Mouse (Mus musculus): ENCODE measurements at regions not wholly inside any gene's neighbourhood (a gene's known extent, or its start where the extent isn't known, plus 50 kb on each side); places are given as distances from the start of the nearest gene placed in this dataset.

DNA sequence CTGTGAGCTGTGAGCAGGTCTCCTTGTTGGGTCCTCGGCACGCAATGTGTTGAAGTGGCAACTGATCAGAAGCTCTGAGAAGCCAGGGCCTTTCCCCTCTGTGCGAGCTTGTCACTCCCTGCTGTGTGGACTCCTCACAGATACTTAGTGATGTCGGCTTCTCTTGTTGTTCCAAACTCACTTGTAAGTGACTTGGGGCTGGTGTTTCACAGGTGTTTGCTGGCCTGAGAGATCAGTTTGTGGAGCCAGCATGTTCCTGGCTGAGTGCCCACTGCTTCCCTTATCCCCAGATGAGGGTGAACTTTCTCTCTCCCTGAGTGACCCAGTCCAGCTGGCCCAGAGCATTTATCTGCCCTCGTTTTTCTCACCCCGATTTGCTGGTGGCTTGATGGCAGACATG is 247.8 kb upstream of the Kcnab2 start:
- H3K9me3 ChIP-seq (ENCODE audit: control insufficient read depth, low read length): no peaks in the 10 kb centered on the region
- no peaks in the 10 kb centered on the region for H3K27me3 ChIP-seq (ENCODE audit: control insufficient read depth, insufficient read depth, low read length)
- WGBS: 43% methylated on average over 6 of the region's 6 CpGs
- ATAC-seq (ENCODE audit: insufficient number of reproducible peaks, low FRiP score, low TSS enrichment, low read depth) (no peak), DNase-seq (ENCODE audit: low spot score) (peak; percentile 22)
- H3K4me3 ChIP-seq (ENCODE audit: low read depth, low read length): no peak overlapping the region
- no peak overlapping the region for H3K4me2 ChIP-seq (ENCODE audit: low read depth, severe bottlenecking)
- no peak overlapping the region for H3K27ac ChIP-seq (replicated peaks; ENCODE audit: low read depth, low read length)
- H3K9ac ChIP-seq (ENCODE audit: low read length): no peak overlapping the region
- peaks cover 5% of the 10 kb centered on the region; the same call in 1 of the 2 replicates for H3K4me1 ChIP-seq (ENCODE audit: control insufficient read depth, insufficient read depth, low read length)
- H3K36me3 ChIP-seq (ENCODE audit: control insufficient read depth, insufficient read depth, low read length): no peaks in the 10 kb centered on the region

DNA sequence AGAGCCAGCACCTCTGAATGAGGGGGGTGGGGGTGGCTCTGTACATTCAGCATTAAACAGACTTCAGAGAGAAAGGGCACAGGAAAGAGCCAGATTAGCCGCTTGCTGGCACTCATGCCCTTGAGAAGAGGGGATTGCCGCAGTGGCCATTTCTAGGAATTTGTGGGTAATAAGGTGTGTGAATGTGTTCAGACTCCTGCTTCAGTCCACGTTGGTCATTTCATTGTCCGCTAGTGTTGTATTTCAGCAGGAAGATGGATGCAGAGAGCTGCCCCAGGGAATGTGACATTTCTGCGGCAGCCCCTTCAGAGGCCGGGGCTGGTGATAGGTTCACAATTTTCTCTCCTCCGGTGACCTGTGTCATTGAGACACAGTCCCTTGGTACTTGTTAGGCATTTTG is 247.1 kb upstream of the Kcnab2 start:
- no peaks in the 10 kb centered on the region for H3K9me3 ChIP-seq (ENCODE audit: control insufficient read depth, low read length)
- no peak overlapping the region for H3K4me2 ChIP-seq (ENCODE audit: low read depth, severe bottlenecking)
- no peak overlapping the region for H3K27ac ChIP-seq (replicated peaks; ENCODE audit: low read depth, low read length)
- peaks cover 5% of the 10 kb centered on the region; the same call in 1 of the 2 replicates for H3K4me1 ChIP-seq (ENCODE audit: control insufficient read depth, insufficient read depth, low read length)
- no peaks in the 10 kb centered on the region for H3K36me3 ChIP-seq (ENCODE audit: control insufficient read depth, insufficient read depth, low read length)
- H3K27me3 ChIP-seq (ENCODE audit: control insufficient read depth, insufficient read depth, low read length): no peaks in the 10 kb centered on the region
- H3K9ac ChIP-seq (ENCODE audit: low read length): no peak overlapping the region
- no peak for ATAC-seq (ENCODE audit: insufficient number of reproducible peaks, low FRiP score, low TSS enrichment, low read depth)
- no peak overlapping the region for H3K4me3 ChIP-seq (ENCODE audit: low read depth, low read length)
- WGBS: 62% methylated on average over 7 of the region's 7 CpGs
- no peak for DNase-seq (ENCODE audit: low spot score)

DNA sequence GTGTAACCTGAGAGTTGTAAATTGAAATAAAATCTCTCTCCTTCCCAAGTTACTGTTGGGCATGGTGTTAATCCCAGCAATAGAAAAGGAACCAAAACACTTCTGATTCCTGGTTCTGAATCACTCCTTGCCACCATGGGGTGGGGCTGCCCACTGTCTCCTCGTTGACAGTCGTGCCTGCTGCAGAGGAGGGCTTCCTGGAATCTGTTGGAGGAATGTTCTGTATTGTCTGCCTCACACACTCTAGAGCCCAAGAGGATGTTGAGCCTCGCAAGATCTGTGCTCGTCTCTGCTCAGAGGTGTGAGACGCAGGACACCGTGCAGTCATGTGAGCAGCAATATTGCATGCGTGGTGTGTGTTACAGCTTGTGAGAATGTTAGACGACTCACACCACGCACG is 246.4 kb upstream of the Kcnab2 start:
- 83% methylated on average over 10 of the region's 10 CpGs for WGBS
- Histone ChIP-seq H3K9ac (ENCODE audit: low read length) (no peak overlapping the region), H3K27ac (replicated peaks; ENCODE audit: low read depth, low read length) (no peak overlapping the region), H3K27me3 (ENCODE audit: control insufficient read depth, insufficient read depth, low read length) (no peaks in the 10 kb centered on the region), H3K4me3 (ENCODE audit: low read depth, low read length) (no peak overlapping the region), H3K9me3 (ENCODE audit: control insufficient read depth, low read length) (no peaks in the 10 kb centered on the region), H3K4me2 (ENCODE audit: low read depth, severe bottlenecking) (no peak overlapping the region), H3K36me3 (ENCODE audit: control insufficient read depth, insufficient read depth, low read length) (no peaks in the 10 kb centered on the region), H3K4me1 (ENCODE audit: control insufficient read depth, insufficient read depth, low read length) (peaks cover 5% of the 10 kb centered on the region; the same call in 1 of the 2 replicates)
- DNase-seq (ENCODE audit: low spot score): no peak
- no peak for ATAC-seq (ENCODE audit: insufficient number of reproducible peaks, low FRiP score, low TSS enrichment, low read depth)

DNA sequence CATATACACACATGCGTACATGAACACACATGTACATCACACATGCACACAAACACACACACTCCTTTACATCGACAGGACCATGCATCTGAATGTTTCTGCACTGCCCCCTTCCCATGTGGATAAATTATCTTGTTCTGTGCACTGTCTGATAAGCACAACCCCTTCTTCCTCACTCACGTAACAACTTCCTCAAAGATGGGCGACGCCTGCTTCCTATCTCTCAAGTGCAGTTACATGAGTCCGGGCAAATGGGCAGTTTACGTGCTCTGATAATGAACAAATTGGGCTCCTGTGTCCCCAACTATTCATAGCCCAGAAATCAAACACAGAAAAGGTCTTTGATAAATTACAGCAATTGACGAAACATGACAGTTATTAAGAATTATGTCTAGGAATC is 242.9 kb upstream of the Kcnab2 start:
- Histone ChIP-seq H3K4me1 (ENCODE audit: control insufficient read depth, insufficient read depth, low read length) (peaks cover 5% of the 10 kb centered on the region; the same call in 1 of the 2 replicates), H3K27me3 (ENCODE audit: control insufficient read depth, insufficient read depth, low read length) (no peaks in the 10 kb centered on the region), H3K4me3 (ENCODE audit: low read depth, low read length) (no peak overlapping the region), H3K36me3 (ENCODE audit: control insufficient read depth, insufficient read depth, low read length) (no peaks in the 10 kb centered on the region), H3K9me3 (ENCODE audit: control insufficient read depth, low read length) (no peaks in the 10 kb centered on the region), H3K27ac (replicated peaks; ENCODE audit: low read depth, low read length) (no peak overlapping the region), H3K9ac (ENCODE audit: low read length) (no peak overlapping the region), H3K4me2 (ENCODE audit: low read depth, severe bottlenecking) (no peak overlapping the region)
- ATAC-seq (ENCODE audit: insufficient number of reproducible peaks, low FRiP score, low TSS enrichment, low read depth): no peak
- DNase-seq (ENCODE audit: low spot score): no peak
- WGBS: 94% methylated on average over 8 of the region's 8 CpGs

- WGBS: 77% methylated on average over 15 of the region's 15 CpGs
Observed at GRCm38 (mm10) chr4:152719416-152720127, 241.9 kb upstream of the Kcnab2 start.

GRCm38 (mm10) chr4:152710339-152710738 is 232.7 kb upstream of the Kcnab2 start:
- no peaks in the 10 kb centered on the region for H3K27me3 ChIP-seq (ENCODE audit: control insufficient read depth, insufficient read depth, low read length)
- no peaks in the 10 kb centered on the region for H3K9me3 ChIP-seq (ENCODE audit: control insufficient read depth, low read length)
- DNase-seq (ENCODE audit: low spot score) (no peak), ATAC-seq (ENCODE audit: insufficient number of reproducible peaks, low FRiP score, low TSS enrichment, low read depth) (no peak)
- 87% methylated on average over 5 of the region's 5 CpGs for WGBS
- no peaks in the 10 kb centered on the region for H3K4me1 ChIP-seq (ENCODE audit: control insufficient read depth, insufficient read depth, low read length)
- H3K4me2 ChIP-seq (ENCODE audit: low read depth, severe bottlenecking): no peak overlapping the region
- H3K27ac ChIP-seq (replicated peaks; ENCODE audit: low read depth, low read length): no peak overlapping the region
- H3K4me3 ChIP-seq (ENCODE audit: low read depth, low read length): no peak overlapping the region
- no peaks in the 10 kb centered on the region for H3K36me3 ChIP-seq (ENCODE audit: control insufficient read depth, insufficient read depth, low read length)
- no peak overlapping the region for H3K9ac ChIP-seq (ENCODE audit: low read length)

More at GRCm38 (mm10) chr4:152719416-152720127, 241.9 kb upstream of the Kcnab2 start:
- Histone ChIP-seq H3K4me3 (ENCODE audit: low read depth, low read length) (no peak overlapping the region), H3K9ac (ENCODE audit: low read length) (no peak overlapping the region), H3K9me3 (ENCODE audit: control insufficient read depth, low read length) (no peaks in the 10 kb centered on the region), H3K27ac (replicated peaks; ENCODE audit: low read depth, low read length) (no peak overlapping the region), H3K27me3 (ENCODE audit: control insufficient read depth, insufficient read depth, low read length) (no peaks in the 10 kb centered on the region), H3K36me3 (ENCODE audit: control insufficient read depth, insufficient read depth, low read length) (no peaks in the 10 kb centered on the region), H3K4me2 (ENCODE audit: low read depth, severe bottlenecking) (no peak overlapping the region), H3K4me1 (ENCODE audit: control insufficient read depth, insufficient read depth, low read length) (no peaks in the 10 kb centered on the region)
- ATAC-seq (ENCODE audit: insufficient number of reproducible peaks, low FRiP score, low TSS enrichment, low read depth) (no peak), DNase-seq (ENCODE audit: low spot score) (no peak)

DNA sequence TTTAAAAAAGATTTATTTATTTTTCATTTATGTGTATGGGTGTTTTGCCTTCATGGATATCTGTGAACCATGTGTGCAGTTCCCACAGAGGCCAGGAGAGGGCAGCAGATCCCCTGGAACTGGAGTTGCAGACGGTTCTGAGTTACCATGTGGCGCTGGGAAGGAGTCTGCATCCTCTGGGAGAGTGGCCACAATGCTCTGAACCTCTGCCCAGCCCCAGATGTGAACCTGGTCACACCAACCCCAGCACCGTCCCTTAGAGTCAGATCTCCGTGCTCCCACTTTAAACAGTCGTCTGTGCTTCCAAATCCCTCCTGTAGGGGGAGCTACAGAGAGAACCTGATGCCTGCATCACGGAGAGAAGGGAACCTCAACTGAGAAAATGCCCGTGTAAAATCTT is 222.5 kb upstream of the Kcnab2 start:
- Histone ChIP-seq H3K27me3 (ENCODE audit: control insufficient read depth, insufficient read depth, low read length) (no peaks in the 10 kb centered on the region), H3K9me3 (ENCODE audit: control insufficient read depth, low read length) (no peaks in the 10 kb centered on the region), H3K27ac (replicated peaks; ENCODE audit: low read depth, low read length) (no peak overlapping the region), H3K4me1 (ENCODE audit: control insufficient read depth, insufficient read depth, low read length) (no peaks in the 10 kb centered on the region), H3K36me3 (ENCODE audit: control insufficient read depth, insufficient read depth, low read length) (no peaks in the 10 kb centered on the region), H3K4me2 (ENCODE audit: low read depth, severe bottlenecking) (no peak overlapping the region), H3K9ac (ENCODE audit: low read length) (no peak overlapping the region), H3K4me3 (ENCODE audit: low read depth, low read length) (no peak overlapping the region)
- WGBS: 83% methylated on average over 7 of the region's 7 CpGs
- ATAC-seq (ENCODE audit: insufficient number of reproducible peaks, low FRiP score, low TSS enrichment, low read depth) (no peak), DNase-seq (ENCODE audit: low spot score) (peak; percentile 36)

DNA sequence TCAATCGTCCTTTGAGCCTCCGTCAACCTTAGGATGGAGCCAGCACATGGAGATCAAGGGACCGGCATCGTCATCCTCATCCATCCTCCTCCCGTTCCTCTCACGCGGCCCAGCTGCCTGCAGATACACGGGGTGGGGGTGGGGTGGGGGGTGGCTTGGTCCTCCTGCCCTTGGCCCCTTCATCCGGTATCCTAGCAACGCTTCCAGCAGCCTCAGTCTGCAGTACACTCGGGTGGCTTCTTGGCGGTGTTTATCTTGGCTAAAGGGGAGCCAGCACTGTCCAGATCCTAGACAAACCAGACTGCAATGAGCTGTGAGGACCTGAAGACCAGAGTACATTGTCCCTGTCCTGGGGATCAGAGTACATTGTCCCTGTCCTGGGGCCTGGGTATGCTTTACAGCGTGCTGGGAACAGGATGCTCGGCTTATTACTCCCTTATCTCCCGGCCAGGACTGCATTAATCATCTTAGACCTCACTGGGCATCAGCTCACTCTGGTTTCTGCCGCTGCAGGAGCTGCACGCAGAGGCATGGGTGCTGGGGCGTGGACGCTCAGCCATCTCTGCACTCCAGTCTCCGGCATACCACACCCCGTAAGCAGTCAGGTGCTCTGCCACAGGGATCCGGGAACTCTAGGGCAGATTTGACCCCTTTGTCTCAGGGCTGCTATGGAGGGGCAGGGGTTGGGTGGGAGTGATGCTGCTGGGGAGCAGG is 219.7 kb upstream of the Kcnab2 start:
- DNase-seq (ENCODE audit: low spot score) (no peak), ATAC-seq (ENCODE audit: insufficient number of reproducible peaks, low FRiP score, low TSS enrichment, low read depth) (no peak)
- no peak overlapping the region for H3K4me3 ChIP-seq (ENCODE audit: low read depth, low read length)
- no peak overlapping the region for H3K4me2 ChIP-seq (ENCODE audit: low read depth, severe bottlenecking)
- H3K9ac ChIP-seq (ENCODE audit: low read length): no peak overlapping the region
- H3K4me1 ChIP-seq (ENCODE audit: control insufficient read depth, insufficient read depth, low read length): no peaks in the 10 kb centered on the region
- no peaks in the 10 kb centered on the region for H3K27me3 ChIP-seq (ENCODE audit: control insufficient read depth, insufficient read depth, low read length)
- H3K27ac ChIP-seq (replicated peaks; ENCODE audit: low read depth, low read length): no peak overlapping the region
- H3K36me3 ChIP-seq (ENCODE audit: control insufficient read depth, insufficient read depth, low read length): no peaks in the 10 kb centered on the region
- 54% methylated on average over 22 of the region's 22 CpGs for WGBS
- H3K9me3 ChIP-seq (ENCODE audit: control insufficient read depth, low read length): no peaks in the 10 kb centered on the region
